Mouse (Mus musculus): ENCODE results near the gene Trip10.

GRCm38 (mm10) chr17:57223313-57223712 is 25.9 kb upstream of the Trip10 start:
- no peak for TF ChIP-seq CTCF (IDR thresholded peaks at IDR 0.05; ENCODE audit: extremely low read depth, insufficient read length, insufficient replicate concordance, low read depth, low read length)
- no peak for TF ChIP-seq POLR2A (IDR thresholded peaks at IDR 0.05; ENCODE audit: low read depth, low read length)

All from small intestine, adult 2 months (tissue).